Mouse (Mus musculus) intestine, embryonic 16.5 days (tissue): ENCODE data around the gene Hps3. TPM values are rescaled to one million over a fixed set of nuclear protein-coding genes. Genes with fewer than 3 reads are reported as not detected.
"Not testable (repeated sequence)": the region's sequence is repeated elsewhere in the genome, so short reads cannot be mapped to it uniquely, and the experiment has no call there.

ENCODE experiments used
- ATAC-seq: fragments of 200-750 bp; cut with Nextera tagmentation; 2 replicates; pipeline ENCODE4 v1.8.0; 2017; ENCODE audit warnings: moderate TSS enrichment, moderate library complexity
- H3K27ac ChIP-seq: fragments of 300-500 bp; sonication (generic); 2 replicates; pipeline ENCODE4 v1.5.1; 2014; ENCODE audit warnings: mild to moderate bottlenecking, low read length
- H3K27me3 ChIP-seq: fragments of 300-500 bp; sonication (generic); replicated peaks from 2 replicates; pipeline ENCODE4 v1.6.1; 2014; ENCODE audit warnings: low read length, control low read depth, mixed read lengths; ENCODE audit not compliant: control insufficient read depth, insufficient read depth
- H3K36me3 ChIP-seq: fragments of 300-500 bp; sonication (generic); 2 replicates; pipeline ENCODE4 v1.6.1; 2014; ENCODE audit warnings: low read length, control low read depth; ENCODE audit not compliant: control insufficient read depth, insufficient read depth
- H3K4me1 ChIP-seq: fragments of 300-500 bp; sonication (generic); 2 replicates; pipeline ENCODE4 v1.6.1; 2014; ENCODE audit warnings: low read length, control low read depth, mixed read lengths; ENCODE audit not compliant: control insufficient read depth, insufficient read depth
- H3K4me2 ChIP-seq: fragments of 300-500 bp; sonication (generic); 2 replicates; pipeline ENCODE4 v1.6.1; 2014; ENCODE audit warnings: low read depth, low read length, control low read depth
- H3K4me3 ChIP-seq: fragments of 300-500 bp; sonication (generic); 2 replicates; pipeline ENCODE4 v1.5.1; 2014; ENCODE audit warnings: mild to moderate bottlenecking, low read length
- H3K9ac ChIP-seq: fragments of 300-500 bp; sonication (generic); 2 replicates; pipeline ENCODE4 v1.6.1; 2014; ENCODE audit warnings: low read depth, low read length
- H3K9me3 ChIP-seq: fragments of 300-500 bp; sonication (generic); 2 replicates; pipeline ENCODE4 v1.6.1; 2016; ENCODE audit warnings: low read length, control low read depth; ENCODE audit not compliant: control insufficient read depth
- WGBS: fragments of 180-500 bp; shearing (Covaris S2); extraction: QIAGEN DNeasy Blood & Tissue Kit; methylation state at CpG from one replicate; pipeline ENCODE4 v1.1.7; 2014; 5-methylcytosine and 5-hydroxymethylcytosine counted together
- polyA plus RNA-seq: library from polyadenylated mRNA; unstranded; fragments of >200 nt; fragmentation: Nextera tagmentation; extraction: Ambion mirVana; gene quantifications from 2 replicates; pipeline ENCODE4 v1.2.1, GENCODE M21; 2015

Hps3 gene
- 9.7 and 9.8 TPM in 2 replicates for polyA plus RNA-seq

DNA sequence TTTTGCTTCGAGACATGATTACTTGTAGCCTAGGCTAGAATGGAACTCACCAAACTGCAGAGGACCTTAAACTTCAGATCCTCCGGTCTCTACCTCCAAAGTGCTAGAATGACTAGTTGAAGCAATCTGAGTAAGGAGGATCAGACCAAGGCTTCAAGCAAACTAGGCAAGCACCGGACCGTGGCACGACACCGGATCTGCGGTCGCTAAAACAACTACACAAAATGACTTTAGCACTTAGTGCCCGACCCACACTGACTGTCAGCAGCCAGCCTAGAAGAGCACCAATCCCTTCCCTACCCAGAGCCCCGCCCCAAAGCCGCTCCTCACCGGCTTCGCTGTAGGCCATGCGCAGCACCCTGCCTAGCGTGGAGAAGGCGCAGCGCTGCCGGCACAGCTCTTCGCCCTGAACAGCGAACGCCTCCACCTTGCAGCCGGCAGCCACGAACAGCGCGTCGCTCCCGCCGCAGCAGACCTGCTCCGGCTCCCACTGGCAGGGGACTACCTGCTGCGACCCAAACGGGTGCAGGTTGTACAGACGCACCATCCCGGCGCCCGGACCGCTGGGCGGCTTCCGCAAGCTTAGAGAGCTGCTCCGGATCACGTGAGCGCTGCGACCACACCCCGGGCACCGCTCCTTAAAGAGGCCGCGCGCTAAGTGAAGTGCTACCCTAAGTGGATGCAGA, at the start of gene Hps3:
Gene Hps3, minus strand, starts transcription at position 597 of the 686 bp plus-strand sequence.
- peak within 1 kb of the TSS; percentile 71 for H3K9ac ChIP-seq
- under 1% methylated on average over 47 of the region's 47 CpGs for WGBS

DNA sequence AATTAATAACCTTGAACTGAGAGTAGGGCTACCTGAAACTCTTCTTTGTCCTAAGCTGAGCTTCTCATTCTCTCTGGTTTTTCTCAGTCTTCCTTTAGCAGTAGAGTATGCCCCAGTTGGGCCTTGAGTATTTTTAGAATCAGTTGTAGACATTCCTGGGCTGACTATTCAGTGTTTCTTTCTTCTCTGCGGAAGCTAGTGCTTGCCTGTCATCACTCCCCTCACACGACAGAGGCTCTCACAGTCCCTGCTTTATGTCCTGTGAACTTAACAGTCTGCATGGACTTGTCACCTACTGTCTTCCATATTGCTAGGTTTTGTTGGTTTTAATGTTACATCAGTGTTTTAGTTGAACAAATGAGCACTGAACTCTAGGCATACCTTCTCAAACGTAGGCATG, 47.0 kb upstream of the Hps3 start:
- no peak overlapping the region for H3K9ac ChIP-seq
- no peaks in the 10 kb centered on the region for H3K36me3 ChIP-seq
- no peak overlapping the region for H3K4me2 ChIP-seq
- WGBS = 73% methylated on average over 3 of the region's 3 CpGs
- H3K9me3 ChIP-seq = no peaks in the 10 kb centered on the region
- H3K27ac ChIP-seq = no peak overlapping the region
- ATAC-seq = no peak
- H3K27me3 ChIP-seq = no peaks in the 10 kb centered on the region
- H3K4me3 ChIP-seq = no peak overlapping the region
- H3K4me1 ChIP-seq = no peaks in the 10 kb centered on the region

More for the DNA sequence above, at the start of gene Hps3:
- Histone ChIP-seq H3K27me3 (no peaks in the 10 kb centered on the region), H3K36me3 (no peaks in the 10 kb centered on the region), H3K27ac (peak within 1 kb of the TSS; percentile 69), H3K4me1 (peaks cover 2% of the 10 kb centered on the region; the same call in 1 of the 2 replicates), H3K4me3 (peak within 1 kb of the TSS; percentile 97), H3K9me3 (no peaks in the 10 kb centered on the region), H3K4me2 (peak within 1 kb of the TSS; percentile 68)
- peak; percentile 100 for ATAC-seq

DNA sequence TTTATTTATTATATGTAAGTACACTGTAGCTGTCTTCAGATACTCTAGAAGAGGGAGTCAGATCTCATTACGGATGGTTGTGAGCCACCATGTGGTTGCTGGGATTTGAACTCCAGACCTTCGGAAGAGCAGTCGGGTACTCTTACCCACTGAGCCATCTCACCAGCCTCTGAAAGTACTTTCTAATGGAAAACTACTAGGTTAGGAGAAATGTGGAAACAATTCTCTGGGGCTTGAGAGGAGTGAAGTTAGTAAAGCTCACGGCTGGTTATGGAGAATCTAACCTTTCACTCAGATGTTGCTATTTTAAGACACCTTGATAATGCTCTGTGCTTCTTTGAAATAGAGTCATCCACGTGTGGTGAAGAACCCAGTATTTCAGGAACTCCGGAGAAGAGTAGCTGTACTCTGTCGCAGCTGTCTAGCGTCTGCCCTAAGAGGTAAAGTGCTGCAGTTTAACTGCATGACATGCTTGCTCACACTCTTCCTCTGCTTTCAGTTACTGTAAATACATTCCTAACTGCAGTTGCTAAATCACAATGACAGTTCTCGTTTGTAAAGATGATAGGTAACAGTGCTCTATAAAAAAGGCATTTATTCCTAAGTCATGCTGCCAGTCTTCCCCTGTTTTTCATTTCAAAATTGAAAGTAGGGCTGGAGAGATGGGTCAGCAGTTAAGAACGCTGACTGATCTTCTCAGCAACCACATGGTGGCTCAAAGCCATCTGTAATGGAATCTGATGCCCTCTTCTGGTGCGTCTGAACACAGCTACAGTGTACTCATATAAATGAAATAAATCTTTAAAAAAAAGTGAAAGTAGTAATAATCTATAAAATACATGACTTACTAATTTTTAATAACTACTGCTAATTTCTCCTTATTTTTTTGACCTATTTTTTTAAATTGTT, 41.3 kb upstream of the Hps3 start:
- Histone ChIP-seq H3K4me1 (no peaks in the 10 kb centered on the region), H3K9me3 (no peaks in the 10 kb centered on the region), H3K27ac (no peak overlapping the region), H3K4me2 (no peak overlapping the region), H3K4me3 (no peak overlapping the region), H3K27me3 (no peaks in the 10 kb centered on the region), H3K36me3 (no peaks in the 10 kb centered on the region), H3K9ac (no peak overlapping the region)
- 78% methylated on average over 11 of the region's 11 CpGs for WGBS
- ATAC-seq = no peak

DNA sequence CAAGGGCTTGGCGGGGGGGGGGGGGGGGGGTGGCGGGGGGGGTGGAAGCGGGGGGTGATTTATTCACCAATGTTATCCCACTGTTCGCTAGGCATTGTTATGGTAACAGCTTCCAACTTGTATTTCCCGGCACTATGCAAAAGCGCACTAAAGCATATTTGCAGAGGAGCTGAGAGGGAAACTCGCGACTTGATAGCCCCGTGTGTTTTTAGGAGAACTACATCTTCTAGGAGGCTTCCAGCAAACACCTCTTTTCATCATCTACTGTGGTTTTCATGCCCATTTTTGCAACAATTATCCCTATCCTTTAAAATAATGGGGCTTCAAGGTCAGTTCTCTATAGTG, 23.1 kb upstream of the Hps3 start:
- Histone ChIP-seq H3K9ac (peak overlapping the region; percentile 88; the same call in 1 of the 2 replicates), H3K4me1 (peaks cover 5% of the 10 kb centered on the region), H3K27me3 (no peaks in the 10 kb centered on the region), H3K27ac (no peak overlapping the region; the same call in 1 of the 2 replicates), H3K9me3 (no peaks in the 10 kb centered on the region), H3K36me3 (peaks cover 3% of the 10 kb centered on the region; the same call in 1 of the 2 replicates), H3K4me3 (peak overlapping the region; percentile 83), H3K4me2 (peak overlapping the region; percentile 61)
- ATAC-seq = 0 out of 2 replicates have a peak, but pooled peaks have one; percentile 12
- WGBS = 0% methylated on average over 6 of the region's 9 CpGs

DNA sequence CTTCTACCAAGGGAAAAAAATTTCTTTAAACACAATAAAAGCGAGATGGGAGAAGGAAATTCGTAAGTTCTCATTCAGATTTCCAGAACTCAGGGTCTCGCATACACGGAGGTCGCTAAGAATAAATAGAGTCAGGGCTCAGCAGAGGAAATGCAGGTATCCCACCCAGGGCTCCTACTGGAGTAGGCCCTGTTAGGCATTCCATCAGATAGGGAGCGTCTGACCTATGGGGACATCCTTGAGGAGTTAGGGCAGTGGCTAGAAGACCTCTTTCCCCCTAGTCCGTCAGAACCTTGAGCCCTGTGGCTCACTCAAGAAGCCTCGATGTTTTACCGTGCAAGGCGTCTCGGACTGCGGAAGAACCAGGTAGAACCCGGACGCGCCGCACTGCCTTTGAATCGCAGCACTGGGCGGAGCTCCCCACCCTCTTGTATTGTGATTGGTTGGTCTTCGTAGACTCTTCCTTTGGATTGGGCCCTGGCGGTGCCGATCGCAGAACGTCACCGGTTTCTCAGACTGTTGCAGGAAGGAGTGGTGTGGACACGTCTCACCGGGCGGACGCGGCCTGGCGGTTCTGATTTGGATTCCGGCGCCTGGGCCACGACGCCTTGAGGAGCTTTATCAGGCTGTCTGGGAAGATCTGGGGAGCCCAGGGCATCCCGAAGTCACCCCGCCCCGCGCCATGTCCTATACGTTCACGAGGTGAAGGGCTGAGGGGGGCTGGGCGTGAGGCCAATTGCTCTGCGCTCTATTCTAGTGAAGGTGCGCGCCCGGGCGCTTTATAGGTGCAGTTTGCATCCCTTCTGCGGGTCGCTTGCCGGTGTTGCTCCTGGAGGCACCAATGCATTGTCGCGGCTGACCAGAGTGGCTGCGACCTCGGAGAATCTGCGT, 22.4 kb upstream of the Hps3 start, which contains the start of gene Hltf:
Gene Hltf, plus strand, starts transcription at position 506 of the 891 bp plus-strand sequence.
- peak; percentile 100 for ATAC-seq

DNA sequence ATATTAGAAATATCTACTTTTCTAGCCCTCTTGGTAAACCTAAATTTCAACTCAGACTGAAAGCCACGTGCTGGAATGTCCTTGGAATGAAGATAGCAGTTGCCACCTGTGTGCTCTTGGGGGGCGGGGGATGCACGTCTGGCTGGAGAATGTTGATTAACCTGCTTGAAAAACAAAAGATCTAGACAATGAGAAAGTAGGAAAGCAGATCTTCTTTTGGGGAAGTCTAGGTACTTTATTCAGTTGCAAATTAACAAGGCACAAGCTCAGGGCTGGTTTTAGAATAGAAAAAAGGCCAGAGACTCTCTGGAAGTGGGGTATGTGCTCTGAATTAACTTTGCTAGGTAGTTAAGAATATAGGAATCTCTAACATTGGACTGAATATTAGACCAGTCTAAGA, 9.6 kb upstream of the Hps3 start:
- not testable (repeated sequence) for H3K36me3 ChIP-seq, H3K27me3 ChIP-seq, H3K4me1 ChIP-seq, ATAC-seq, H3K9ac ChIP-seq, H3K27ac ChIP-seq, H3K4me3 ChIP-seq, H3K4me2 ChIP-seq, H3K9me3 ChIP-seq
- 58% methylated on average over 3 of the region's 3 CpGs for WGBS

More for the DNA sequence above, 22.4 kb upstream of the Hps3 start, which contains the start of gene Hltf:
- peak within 1 kb of the TSS; percentile 70; the same call in 1 of the 2 replicates for H3K27ac ChIP-seq
- no peaks in the 10 kb centered on the region for H3K27me3 ChIP-seq
- peak within 1 kb of the TSS; percentile 67 for H3K4me2 ChIP-seq
- H3K4me3 ChIP-seq = peak within 1 kb of the TSS; percentile 83
- peak within 1 kb of the TSS; percentile 88 for H3K9ac ChIP-seq
- H3K9me3 ChIP-seq = no peaks in the 10 kb centered on the region
- H3K4me1 ChIP-seq = peaks cover 5% of the 10 kb centered on the region
- peaks cover 3% of the 10 kb centered on the region; the same call in 1 of the 2 replicates for H3K36me3 ChIP-seq
- under 1% methylated on average over 50 of the region's 54 CpGs for WGBS

DNA sequence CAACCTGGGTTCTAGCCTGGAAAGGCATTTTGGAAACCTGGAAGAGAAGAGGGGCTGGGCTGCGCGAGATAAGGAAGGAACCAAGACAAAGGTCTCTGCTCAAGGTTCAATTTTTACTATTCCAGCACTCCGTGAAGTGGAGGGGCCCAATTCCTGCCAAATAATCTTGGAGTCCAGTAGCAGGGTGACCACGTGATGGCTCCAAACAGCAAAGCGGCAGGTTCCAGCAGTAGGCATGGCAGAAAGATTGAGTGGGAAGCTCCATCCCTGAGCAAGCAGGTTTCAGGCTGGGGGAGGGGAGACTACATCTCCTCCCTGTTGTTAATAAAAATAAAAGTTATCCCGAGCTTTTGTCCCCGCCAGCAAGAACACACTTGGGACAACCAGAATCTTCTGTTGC, 6.3 kb upstream of the Hps3 start:
- ATAC-seq, H3K4me1 ChIP-seq, H3K4me2 ChIP-seq, H3K36me3 ChIP-seq, H3K27me3 ChIP-seq, H3K4me3 ChIP-seq, H3K9ac ChIP-seq, H3K27ac ChIP-seq, H3K9me3 ChIP-seq: not testable (repeated sequence)
- WGBS = 92% methylated on average over 7 of the region's 7 CpGs

DNA sequence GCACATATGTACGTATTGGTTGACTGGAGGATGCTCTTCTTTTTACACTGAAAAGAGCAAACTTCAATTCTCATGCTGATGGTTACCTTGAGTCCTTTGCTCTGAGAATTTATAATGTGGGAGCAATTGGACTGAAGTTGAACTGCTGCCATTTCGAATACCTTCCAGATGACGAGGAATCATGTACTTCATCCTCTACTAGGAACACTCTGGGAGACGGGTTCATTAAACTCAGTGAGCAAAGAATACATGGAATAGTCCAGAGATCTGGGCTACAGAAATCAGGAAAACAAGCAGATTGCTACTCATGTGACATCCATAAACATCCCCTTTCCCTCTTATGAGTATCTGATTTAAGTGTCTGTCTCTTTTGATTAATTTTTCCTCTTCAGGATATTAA, 954 bp upstream of the Hps3 start:
- no peak overlapping the region for H3K4me2 ChIP-seq
- no peak overlapping the region for H3K27ac ChIP-seq
- 83% methylated on average over 4 of the region's 4 CpGs for WGBS
- ATAC-seq = no peak
- H3K9ac ChIP-seq = no peak overlapping the region
- peaks cover 2% of the 10 kb centered on the region; the same call in 1 of the 2 replicates for H3K4me1 ChIP-seq
- H3K27me3 ChIP-seq = no peaks in the 10 kb centered on the region
- H3K9me3 ChIP-seq = no peaks in the 10 kb centered on the region
- no peaks in the 10 kb centered on the region for H3K36me3 ChIP-seq
- no peak overlapping the region for H3K4me3 ChIP-seq
